Mouse (Mus musculus): ENCODE results near the gene Hdac9.

The Hdac9 gene

DNA sequence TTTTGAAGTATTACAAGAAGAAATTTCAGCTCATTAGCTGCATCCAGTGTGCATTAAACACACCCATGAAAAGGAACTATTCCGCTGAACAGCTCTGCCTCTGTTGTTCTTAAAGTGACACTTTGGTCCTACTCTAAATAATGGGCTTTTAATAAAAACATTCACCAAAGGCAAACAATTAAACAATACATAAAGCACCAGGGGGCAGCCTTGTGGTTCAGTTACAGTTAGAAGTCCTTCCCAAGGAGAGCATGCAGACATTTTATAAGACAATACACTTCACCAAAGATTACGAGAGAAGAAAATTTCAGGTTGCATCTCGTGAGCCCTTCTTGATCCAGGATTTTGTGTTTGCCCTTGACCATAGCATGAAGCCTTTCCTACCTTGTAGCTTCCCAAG is 715.4 kb downstream of the Hdac9 start:
- DNase-seq, result no peak

DNA sequence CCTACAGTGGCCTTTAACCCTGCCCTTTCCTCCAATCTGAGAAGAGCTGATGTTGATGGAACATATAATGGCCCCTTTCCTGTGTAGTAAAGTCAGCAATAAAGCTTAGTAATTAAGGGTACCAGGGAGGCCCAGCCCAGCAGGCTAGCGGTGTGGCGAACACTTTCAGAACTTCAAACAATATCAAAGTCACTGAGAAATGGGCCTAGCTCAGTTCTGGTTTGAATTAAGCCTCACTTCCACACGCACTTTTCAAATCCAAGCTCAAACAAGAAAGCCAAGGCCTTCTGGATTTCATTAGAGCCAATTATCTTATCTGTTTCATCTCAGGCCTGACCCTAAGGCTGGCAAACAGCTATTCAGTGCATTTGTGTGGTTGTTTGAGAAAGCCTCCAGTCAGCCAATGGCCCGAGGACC is 716.9 kb downstream of the Hdac9 start:
- DNase-seq, result no peak

DNA sequence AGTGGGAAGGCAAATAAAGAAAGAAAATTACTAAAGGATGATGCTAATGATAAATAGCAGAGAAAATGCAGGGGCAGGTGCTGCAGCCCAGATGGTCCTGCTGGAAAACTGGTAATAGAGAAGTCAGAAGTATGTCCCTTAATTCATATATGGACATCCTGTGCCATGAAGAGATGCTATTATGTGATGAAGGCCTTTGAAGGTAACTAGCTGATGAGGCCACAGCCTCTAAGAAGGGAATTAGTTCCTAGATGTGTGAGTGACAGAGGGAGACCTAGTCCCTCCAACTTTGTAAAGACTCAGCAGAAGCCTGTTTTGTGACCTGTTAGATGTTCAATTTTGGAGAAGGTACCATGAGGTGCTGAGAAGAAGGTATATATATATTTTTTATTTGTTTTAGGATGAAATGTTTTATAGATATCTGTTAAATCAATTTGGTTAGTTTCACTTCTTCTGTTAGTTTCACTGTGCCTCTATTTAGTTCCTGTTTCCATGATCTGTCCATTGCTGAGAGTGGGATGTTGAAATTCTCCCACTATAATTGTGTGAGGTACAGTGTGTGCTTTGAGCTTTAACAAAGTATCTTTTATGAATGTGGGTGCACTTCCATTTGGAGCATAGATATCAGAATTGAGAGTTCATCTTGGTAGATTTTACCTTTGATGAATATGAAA is 721.6 kb downstream of the Hdac9 start:
- no peak for DNase-seq

DNA sequence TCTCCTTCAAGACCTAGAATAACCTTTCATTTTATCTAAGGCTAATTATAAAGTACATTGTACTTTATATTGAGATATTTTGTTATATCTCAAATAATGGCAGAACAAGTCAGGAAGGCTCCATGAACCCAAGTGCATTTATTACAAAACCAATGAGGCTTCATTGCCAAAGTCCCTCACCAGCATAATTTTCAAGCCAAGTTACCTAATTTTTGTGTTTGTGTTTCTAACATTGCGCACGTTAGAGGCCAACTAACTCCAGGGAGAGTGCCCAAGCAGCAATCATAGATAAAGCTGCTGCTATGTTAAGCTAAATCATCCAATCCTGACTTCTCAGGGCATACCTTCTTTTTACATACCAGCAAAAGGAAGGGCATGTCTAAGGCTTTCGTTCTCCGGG is 722.8 kb downstream of the Hdac9 start:
- DNase-seq, result no peak

DNA sequence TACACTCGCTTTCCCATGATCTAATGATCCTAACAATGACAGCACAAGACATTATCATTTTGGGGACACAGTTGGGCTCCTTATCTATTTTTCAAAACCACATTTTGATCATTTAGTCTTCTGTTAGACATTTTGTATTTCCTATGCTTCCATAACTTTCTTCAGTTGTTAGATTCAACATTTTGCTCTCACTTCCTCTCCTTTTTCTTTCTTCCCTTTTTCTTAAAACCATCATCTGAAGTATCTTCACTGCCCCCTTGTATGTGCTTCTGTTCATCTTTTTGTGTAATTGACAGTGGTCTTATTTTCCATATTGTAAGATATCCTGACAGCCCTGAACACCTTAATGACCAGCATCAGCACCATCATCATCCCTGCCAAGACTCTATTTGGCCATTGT is 725.6 kb downstream of the Hdac9 start:
- no peak for DNase-seq

DNA sequence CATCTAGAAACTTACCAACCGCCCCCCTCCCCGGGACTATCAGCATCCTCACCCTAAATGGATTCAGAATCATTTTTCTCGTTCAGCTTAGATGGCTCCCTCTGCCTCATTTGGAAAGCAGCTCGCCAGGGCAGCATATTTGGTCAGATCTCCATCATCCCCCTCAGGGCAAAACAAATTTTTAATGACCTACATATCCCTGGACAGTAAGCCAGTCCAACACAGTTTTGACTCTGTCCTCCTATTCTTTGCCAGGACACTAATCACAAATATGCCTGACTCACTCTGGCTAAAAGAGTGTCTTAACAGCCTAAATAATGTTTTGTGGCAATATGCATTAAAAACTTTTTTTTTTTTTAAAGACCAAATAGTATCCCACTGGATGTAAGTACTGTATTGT is 738.0 kb downstream of the Hdac9 start:
- DNase-seq, result peak in 1 of 2 experiments; percentile 1

DNA sequence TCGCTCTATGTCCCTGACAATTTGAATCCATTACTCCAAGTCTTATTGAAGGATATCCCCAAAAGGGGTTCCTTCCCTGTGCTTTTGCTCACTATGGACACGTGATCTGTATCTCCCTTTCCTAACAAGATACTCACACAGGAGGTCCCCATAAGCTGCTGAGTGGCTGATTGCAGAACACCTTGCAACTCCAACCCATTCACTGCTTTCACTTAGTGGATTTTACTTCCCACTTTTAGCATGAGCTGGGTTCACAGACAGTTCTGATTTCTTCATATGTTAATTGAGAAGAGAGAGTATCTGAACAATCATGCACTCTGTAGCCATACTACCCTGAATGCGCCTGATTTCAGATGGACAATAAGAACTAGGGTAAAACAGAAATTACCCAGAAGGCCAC is 740.1 kb downstream of the Hdac9 start:
- no peak for DNase-seq

GRCm38 (mm10) chr12:34173036-34173435 is 743.9 kb downstream of the Hdac9 start:
- DNase-seq, result no peak

GRCm38 (mm10) chr12:34170601-34171000 is 746.3 kb downstream of the Hdac9 start:
- no peak for DNase-seq

GRCm38 (mm10) chr12:34165674-34166073 is 751.2 kb downstream of the Hdac9 start:
- DNase-seq, result no peak

GRCm38 (mm10) chr12:34156301-34156700 is 760.6 kb downstream of the Hdac9 start:
- DNase-seq, result no peak

GRCm38 (mm10) chr12:34155740-34156139 is 761.2 kb downstream of the Hdac9 start:
- no peak for DNase-seq

DNA sequence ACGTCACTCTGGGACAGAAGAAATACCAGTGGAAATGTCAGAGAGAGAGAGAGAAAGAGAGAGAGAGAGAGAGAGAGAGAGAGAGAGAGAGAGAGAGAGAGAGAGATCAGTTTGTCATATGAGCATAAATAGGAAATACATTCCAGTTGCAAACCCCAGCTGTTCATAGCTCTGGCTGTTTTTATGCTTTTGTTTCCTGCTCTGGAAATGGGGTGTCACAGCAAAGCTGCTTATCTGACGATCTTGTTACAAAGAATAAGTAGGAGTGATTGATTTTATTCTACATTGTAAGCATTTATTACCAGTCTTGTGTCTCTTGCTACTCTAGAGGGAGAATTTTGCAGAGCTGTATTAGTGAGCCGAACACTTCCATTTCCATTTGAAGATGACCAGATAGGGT is 762.1 kb downstream of the Hdac9 start:
- no peak for DNase-seq

GRCm38 (mm10) chr12:34151336-34151735 is 765.6 kb downstream of the Hdac9 start:
- no peak for DNase-seq

DNA sequence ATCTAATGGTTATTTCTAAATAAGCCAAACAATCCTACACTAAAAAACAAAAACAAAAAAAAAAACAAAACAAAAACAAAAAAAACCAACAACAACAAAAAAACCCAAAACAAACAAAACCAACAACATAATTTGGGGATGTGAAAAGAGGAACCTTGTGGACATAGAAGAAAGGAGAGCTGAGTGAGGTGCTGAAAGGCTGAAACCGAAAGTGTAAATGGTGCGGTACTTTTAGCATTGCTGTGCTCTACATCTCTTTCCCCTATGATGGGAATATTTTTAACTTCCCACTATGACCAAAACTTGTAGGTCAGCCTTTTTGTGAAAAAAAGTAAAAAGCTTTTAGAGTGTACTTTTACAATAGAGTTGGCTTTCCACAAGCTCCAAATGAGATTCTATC is 774.2 kb downstream of the Hdac9 start:
- no peak for DNase-seq

GRCm38 (mm10) chr12:34113336-34113735 is 803.6 kb downstream of the Hdac9 start:
- DNase-seq, result no peak

DNA sequence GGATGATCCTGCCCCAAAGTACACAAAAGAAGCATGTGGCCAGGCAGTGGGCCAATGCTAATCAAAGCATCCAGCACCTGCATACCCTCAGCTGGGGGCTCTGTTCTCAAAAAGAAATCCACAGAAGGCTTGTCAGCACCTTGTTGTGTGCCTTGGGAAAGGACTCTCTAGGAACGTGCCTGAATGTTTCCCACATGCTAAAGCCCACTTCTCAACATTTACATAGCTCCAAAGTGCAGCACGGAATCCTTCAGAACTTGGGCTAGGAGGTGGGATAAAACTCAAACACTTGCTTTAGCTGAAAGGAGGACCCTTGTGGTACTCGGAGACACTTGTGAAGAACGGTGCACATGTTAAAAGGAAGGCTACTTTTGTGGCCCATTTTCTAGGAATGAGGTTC is 823.9 kb downstream of the Hdac9 start:
- DNase-seq, result no peak

DNA sequence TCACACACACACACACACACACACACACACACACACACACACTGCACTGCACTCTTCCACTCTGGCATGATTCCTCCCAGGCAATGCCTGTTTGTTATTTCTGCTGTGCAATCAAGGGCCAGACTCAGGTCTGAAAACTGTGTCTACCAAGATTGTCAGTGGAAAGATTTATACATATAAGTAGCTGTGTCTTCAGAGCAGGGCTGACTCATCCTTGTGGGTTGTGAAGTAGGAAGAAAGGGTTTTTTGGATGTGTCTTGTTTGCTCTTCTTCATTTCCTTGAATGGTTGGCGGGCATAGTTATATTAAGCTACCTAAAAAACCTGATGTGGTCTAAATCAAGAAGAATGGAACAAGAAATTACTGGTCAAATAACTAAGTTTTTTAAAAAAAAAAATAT is 825.0 kb downstream of the Hdac9 start:
- DNase-seq, result no peak

DNA sequence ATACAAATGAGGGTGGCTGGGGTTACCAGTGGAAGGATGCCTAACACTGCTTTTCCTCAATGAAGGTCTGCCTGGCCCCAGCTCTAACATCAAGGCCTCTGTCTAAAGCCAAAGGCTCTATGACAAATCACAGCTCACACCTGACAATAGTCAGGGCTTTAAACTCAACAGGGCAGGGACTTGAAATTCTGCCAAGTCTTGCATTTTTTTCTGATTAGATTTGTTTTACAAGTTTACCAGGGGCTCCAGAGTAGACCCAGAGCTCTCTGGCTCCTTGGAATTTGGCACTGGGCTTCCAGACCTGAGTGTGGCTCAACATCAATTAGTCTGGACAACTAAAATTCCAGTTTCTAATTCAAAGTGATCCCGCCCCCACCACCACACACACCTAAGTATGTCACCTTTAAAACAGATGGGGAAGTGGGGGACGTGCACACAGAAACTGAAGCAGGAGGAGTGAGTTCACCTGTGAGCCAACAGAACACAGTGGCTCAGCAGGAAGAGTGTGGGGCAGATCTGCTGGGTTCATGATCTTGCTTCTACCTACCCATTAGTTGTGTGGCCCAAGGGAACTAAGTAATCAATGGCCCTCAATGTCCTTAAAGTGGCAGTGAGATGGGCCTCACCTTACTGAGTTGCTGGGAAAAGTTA is 829.5 kb downstream of the Hdac9 start:
- DNase-seq, result no peak

DNA sequence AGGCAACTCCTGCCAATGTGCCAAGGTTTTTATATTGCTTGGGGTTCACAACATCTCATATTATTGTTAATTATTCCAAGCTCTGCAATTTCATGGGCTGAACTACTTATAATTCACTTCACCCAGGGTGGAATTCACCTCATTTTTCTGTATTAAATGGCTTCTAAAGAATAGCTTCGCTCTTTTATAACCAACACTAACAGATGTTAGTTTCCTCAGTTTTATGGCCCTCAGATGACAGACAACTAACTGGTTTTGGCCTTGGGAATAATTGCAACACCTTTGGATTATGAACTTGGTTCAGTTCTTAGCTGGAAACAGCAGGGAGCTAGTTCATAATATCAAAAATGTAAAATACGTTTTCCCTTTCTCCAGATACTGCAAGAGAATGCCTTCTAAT is 839.9 kb downstream of the Hdac9 start:
- no peak for DNase-seq

- DNase-seq, result no peak
These were observed 840.9 kb downstream of the Hdac9 start for GRCm38 (mm10) chr12:34075805-34076509.

DNA sequence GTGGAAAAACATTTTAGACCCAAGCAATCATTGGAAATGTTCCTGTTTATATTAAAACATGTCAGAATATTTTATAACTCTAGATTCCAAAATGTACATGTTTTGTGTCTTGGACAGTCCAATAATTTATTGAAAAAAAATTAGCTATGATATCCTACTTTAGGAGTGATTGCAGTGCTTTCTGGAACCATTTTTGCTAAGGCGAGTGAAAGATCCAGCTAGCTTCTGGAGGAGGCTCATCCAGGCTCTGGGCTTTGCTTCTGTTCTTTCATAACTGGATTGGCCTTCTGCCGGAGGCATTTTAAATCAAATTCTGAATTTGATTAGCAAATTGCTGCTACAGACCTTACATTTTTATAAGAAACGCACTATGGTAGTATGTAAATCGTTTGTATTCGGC is 864.4 kb downstream of the Hdac9 start:
- DNase-seq, result no peak

DNA sequence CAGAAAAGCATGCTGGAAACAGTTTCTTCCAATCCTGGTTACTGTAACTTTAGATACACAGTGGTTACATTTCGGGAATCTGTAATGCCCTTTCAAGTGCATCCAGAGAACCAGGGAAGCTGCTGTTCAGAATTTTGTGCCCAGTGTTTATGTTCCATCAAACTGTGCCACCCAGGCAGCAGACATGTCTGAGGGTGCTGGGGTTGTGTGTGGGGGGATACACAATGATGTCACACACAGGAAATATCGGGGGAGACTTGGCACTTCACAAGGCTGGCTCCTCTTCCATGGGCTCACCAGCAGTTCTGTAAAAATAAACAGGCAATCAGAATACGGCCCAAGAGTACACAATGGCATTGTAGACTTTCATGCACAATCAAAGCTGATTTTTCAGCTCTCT is 864.9 kb downstream of the Hdac9 start:
- no peak for DNase-seq

DNA sequence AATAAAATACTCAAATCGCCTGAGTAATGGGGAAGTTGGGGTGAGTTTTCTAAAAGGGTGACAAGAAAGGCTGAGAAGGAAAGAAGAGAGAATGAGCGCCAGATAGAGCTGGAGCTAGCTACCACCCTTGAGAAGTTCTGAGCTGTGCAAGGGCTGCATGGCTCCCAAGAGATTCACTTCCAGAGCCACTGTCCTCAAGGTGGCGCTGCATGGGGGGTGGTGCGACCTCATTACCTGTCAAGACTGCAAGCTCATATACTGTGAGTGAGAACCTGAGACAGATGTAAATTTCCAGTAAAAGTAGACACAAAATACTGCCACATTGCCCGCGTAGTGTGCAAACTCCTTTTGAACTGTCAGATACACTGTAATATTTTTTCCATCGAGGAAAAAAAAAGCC is 865.8 kb downstream of the Hdac9 start:
- peak; percentile 4 to 19 for DNase-seq

Data from cerebellum, postnatal 14 days (tissue).